Mouse (Mus musculus): ENCODE data around the gene Olfr1472. TPM values are rescaled to one million over a fixed set of nuclear protein-coding genes. Genes with fewer than 3 reads are reported as not detected.

The Olfr1472 gene
- not detected for polyA plus RNA-seq (2014; fragmentation: Illumina TruSeq; extraction: RNeasy Lipid Tissue Mini Kit (QIAGEN cat#74804); ENCODE audit: low read depth, low replicate concordance)

GRCm38 (mm10) chr19:13455986-13456385, at the start of gene Olfr1472:
TSS of gene Olfr1472 (minus strand) at chr19:13456086.

GRCm38 (mm10) chr19:13500246-13500645, 44.4 kb upstream of the Olfr1472 start, which contains the start of gene Olfr1477:
TSS of gene Olfr1477 (plus strand) at chr19:13500546.

GRCm38 (mm10) chr19:13480096-13480495, 24.2 kb upstream of the Olfr1472 start, which contains the start of gene Olfr1475:
TSS of gene Olfr1475 (minus strand) at chr19:13480196.

GRCm38 (mm10) chr19:13469265-13469664, 13.4 kb upstream of the Olfr1472 start, which contains the start of gene Olfr1474:
TSS of gene Olfr1474 (plus strand) at chr19:13469565.

GRCm38 (mm10) chr19:13443109-13443508, 12.8 kb downstream of the Olfr1472 start, which contains the start of gene Olfr1471:
TSS of gene Olfr1471 (plus strand) at chr19:13443409.

GRCm38 (mm10) chr19:13407549-13407948, 48.3 kb downstream of the Olfr1472 start, which contains the start of gene Olfr1469:
TSS of gene Olfr1469 (plus strand) at chr19:13407849.

Other genes starting within 250 kb of the Olfr1472 start
- not detected for gene Olfr1463, start 224.8 kb downstream of the Olfr1472 start, polyA plus RNA-seq (2014; fragmentation: Illumina TruSeq; extraction: RNeasy Lipid Tissue Mini Kit (QIAGEN cat#74804); ENCODE audit: low read depth, low replicate concordance)
- not detected for gene Olfr1465, start 140.5 kb downstream of the Olfr1472 start, polyA plus RNA-seq (2014; fragmentation: Illumina TruSeq; extraction: RNeasy Lipid Tissue Mini Kit (QIAGEN cat#74804); ENCODE audit: low read depth, low replicate concordance)
- not detected for gene Olfr1466, start 117.2 kb downstream of the Olfr1472 start, polyA plus RNA-seq (2014; fragmentation: Illumina TruSeq; extraction: RNeasy Lipid Tissue Mini Kit (QIAGEN cat#74804); ENCODE audit: low read depth, low replicate concordance)
- not detected for gene Olfr1467, start 93.8 kb downstream of the Olfr1472 start, polyA plus RNA-seq (2014; fragmentation: Illumina TruSeq; extraction: RNeasy Lipid Tissue Mini Kit (QIAGEN cat#74804); ENCODE audit: low read depth, low replicate concordance)
- not detected for gene Olfr1469, start 48.2 kb downstream of the Olfr1472 start, polyA plus RNA-seq (2014; fragmentation: Illumina TruSeq; extraction: RNeasy Lipid Tissue Mini Kit (QIAGEN cat#74804); ENCODE audit: low read depth, low replicate concordance)
- gene Olfr1471, start 12.7 kb downstream of the Olfr1472 start, polyA plus RNA-seq (2014; fragmentation: Illumina TruSeq; extraction: RNeasy Lipid Tissue Mini Kit (QIAGEN cat#74804); ENCODE audit: low read depth, low replicate concordance): not detected
- gene Olfr1474, start 13.5 kb upstream of the Olfr1472 start, polyA plus RNA-seq (2014; fragmentation: Illumina TruSeq; extraction: RNeasy Lipid Tissue Mini Kit (QIAGEN cat#74804); ENCODE audit: low read depth, low replicate concordance): not detected
- gene Olfr1475, start 24.1 kb upstream of the Olfr1472 start, polyA plus RNA-seq (2014; fragmentation: Illumina TruSeq; extraction: RNeasy Lipid Tissue Mini Kit (QIAGEN cat#74804); ENCODE audit: low read depth, low replicate concordance): not detected
- gene Olfr1477, start 44.5 kb upstream of the Olfr1472 start, polyA plus RNA-seq (2014; fragmentation: Illumina TruSeq; extraction: RNeasy Lipid Tissue Mini Kit (QIAGEN cat#74804); ENCODE audit: low read depth, low replicate concordance): not detected
- not detected for gene Olfr1480, start 71.8 kb upstream of the Olfr1472 start, polyA plus RNA-seq (2014; fragmentation: Illumina TruSeq; extraction: RNeasy Lipid Tissue Mini Kit (QIAGEN cat#74804); ENCODE audit: low read depth, low replicate concordance)
- not detected for gene Olfr1484, start 127.4 kb upstream of the Olfr1472 start, polyA plus RNA-seq (2014; fragmentation: Illumina TruSeq; extraction: RNeasy Lipid Tissue Mini Kit (QIAGEN cat#74804); ENCODE audit: low read depth, low replicate concordance)
- not detected for gene Olfr1487, start 161.3 kb upstream of the Olfr1472 start, polyA plus RNA-seq (2014; fragmentation: Illumina TruSeq; extraction: RNeasy Lipid Tissue Mini Kit (QIAGEN cat#74804); ENCODE audit: low read depth, low replicate concordance)
- not detected for gene Olfr1489, start 175.5 kb upstream of the Olfr1472 start, polyA plus RNA-seq (2014; fragmentation: Illumina TruSeq; extraction: RNeasy Lipid Tissue Mini Kit (QIAGEN cat#74804); ENCODE audit: low read depth, low replicate concordance)
- gene Olfr1490, start 195.0 kb upstream of the Olfr1472 start, polyA plus RNA-seq (2014; fragmentation: Illumina TruSeq; extraction: RNeasy Lipid Tissue Mini Kit (QIAGEN cat#74804); ENCODE audit: low read depth, low replicate concordance): not detected
- gene Olfr1491, start 241.2 kb upstream of the Olfr1472 start, polyA plus RNA-seq (2014; fragmentation: Illumina TruSeq; extraction: RNeasy Lipid Tissue Mini Kit (QIAGEN cat#74804); ENCODE audit: low read depth, low replicate concordance): not detected